Mouse (Mus musculus): ENCODE measurements around the gene Prdm11.

Prdm11 gene

GRCm38 (mm10) chr2:93011933-93012332 lies 34.0 kb downstream of the Prdm11 start:
- DNase-seq (ENCODE audit: low spot score): no peak

- DNase-seq (ENCODE audit: low spot score): no peak
These were observed 34.5 kb downstream of the Prdm11 start for GRCm38 (mm10) chr2:93011465-93011864.

DNA sequence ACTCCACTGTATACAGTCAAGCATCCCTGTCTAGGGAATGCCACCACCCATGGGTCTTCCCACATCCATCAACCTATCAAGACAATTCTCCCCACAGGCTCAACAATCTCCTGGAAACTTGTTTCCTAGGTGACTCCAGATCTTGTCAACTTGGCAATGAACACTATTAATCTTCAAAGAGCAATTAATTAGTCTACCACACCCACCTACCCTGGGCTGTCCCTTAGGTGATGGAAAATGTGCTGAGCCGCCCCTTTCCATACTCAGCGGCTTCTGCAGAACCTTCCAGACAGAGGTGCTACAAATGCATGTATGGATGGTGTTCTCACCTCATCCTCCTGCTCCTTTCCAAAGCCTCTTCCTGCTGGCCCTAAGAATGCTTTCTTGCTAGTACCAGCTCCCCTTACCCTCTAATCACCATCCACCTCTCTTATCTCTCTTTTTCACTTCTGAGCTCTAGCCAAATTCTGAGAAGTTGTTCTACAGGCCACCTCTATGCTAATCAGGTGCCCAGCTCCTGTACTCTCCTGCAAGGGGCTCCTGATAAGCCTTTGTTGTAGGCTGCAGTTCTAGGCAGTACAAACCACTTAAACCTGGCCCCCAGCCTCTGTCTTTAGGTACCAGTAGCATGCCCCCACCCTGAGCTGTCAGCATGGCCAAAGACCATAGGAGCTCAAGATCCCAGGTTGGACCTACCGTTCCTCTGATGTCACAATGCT lies 37.8 kb downstream of the Prdm11 start:
- DNase-seq (ENCODE audit: low spot score): no peak

DNA sequence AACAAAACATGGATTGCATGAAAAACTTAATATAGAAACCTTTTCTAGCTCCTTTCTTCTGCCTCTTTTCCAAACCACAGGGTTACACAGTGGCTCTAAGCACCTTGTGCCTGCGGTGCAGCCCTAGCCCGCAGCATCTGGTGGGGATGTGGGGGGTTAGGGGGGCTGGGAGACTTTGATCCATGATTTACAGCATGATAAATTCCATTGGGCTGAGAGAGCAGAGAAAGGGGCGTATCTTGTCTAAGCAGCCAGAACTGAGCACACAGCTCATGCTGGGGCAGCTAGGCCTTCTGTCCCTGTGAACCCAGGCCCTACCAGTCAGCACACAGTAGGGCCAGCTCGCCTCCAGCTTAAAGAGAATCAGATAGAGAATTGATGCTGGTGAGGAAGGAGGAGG lies 40.9 kb downstream of the Prdm11 start:
- no peak for DNase-seq (ENCODE audit: low spot score)

GRCm38 (mm10) chr2:92991976-92992375 lies 54.0 kb downstream of the Prdm11 start:
- DNase-seq (ENCODE audit: low spot score): no peak

- DNase-seq (ENCODE audit: low spot score): no peak
These were observed 56.4 kb downstream of the Prdm11 start for GRCm38 (mm10) chr2:92989593-92989992.

- DNase-seq (ENCODE audit: low spot score): peak; percentile 53
These were observed 57.9 kb downstream of the Prdm11 start for GRCm38 (mm10) chr2:92987901-92988631.

GRCm38 (mm10) chr2:92987108-92987618 lies 58.8 kb downstream of the Prdm11 start:
- no peak for DNase-seq (ENCODE audit: low spot score)

GRCm38 (mm10) chr2:92985600-92985999 lies 60.4 kb downstream of the Prdm11 start:
- DNase-seq (ENCODE audit: low spot score): no peak

DNA sequence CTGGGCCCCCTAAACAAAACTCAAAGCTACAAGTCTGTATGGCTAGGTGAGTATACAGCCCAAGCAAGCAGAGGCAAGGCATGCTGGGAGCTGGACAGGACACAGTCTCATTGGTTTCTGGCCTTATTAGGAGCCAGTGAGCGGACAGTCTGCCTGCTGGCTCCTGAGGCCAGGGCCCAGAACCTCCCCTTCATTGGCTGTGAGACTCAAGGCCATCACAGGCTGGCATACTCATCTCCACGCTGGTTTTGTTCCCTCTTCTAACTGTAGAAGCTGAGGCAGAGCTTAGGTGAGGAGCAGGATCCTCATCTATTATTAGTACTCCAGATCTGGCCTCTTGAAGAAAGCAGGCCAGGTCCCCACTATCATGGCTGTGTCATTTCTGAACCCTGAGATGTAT lies 60.8 kb downstream of the Prdm11 start:
- no peak for DNase-seq (ENCODE audit: low spot score)

GRCm38 (mm10) chr2:92984321-92985108 lies 61.5 kb downstream of the Prdm11 start:
- DNase-seq (ENCODE audit: low spot score): no peak

- no peak for DNase-seq (ENCODE audit: low spot score)
These were observed 62.7 kb downstream of the Prdm11 start for GRCm38 (mm10) chr2:92983273-92983620.

- no peak for DNase-seq (ENCODE audit: low spot score)
These were observed 63.2 kb downstream of the Prdm11 start for GRCm38 (mm10) chr2:92982591-92983272.

GRCm38 (mm10) chr2:92980165-92980564 lies 65.8 kb downstream of the Prdm11 start:
- no peak for DNase-seq (ENCODE audit: low spot score)

- DNase-seq (ENCODE audit: low spot score): no peak
These were observed 70.8 kb downstream of the Prdm11 start for GRCm38 (mm10) chr2:92975031-92975790.

DNA sequence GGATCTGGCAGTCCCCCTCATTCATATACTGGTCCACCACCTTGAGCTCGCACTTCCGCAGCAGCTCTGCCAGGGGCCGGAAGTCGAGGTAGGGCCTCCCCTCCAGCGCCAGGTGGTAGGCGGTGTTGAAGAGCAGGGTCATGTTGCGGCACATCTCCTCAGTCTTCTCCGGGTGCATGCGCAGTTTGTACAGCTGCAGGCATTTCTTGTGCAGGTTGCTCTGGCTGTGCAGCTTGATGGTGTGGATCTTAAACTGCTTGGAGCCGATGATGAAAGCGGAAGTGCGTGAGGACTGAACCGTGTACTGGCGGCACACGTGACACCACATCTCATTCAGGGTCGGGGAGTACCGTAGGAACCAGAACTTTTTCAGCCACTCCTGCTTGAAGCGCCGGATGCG lies 72.3 kb downstream of the Prdm11 start:
- DNase-seq (ENCODE audit: low spot score): no peak

DNA sequence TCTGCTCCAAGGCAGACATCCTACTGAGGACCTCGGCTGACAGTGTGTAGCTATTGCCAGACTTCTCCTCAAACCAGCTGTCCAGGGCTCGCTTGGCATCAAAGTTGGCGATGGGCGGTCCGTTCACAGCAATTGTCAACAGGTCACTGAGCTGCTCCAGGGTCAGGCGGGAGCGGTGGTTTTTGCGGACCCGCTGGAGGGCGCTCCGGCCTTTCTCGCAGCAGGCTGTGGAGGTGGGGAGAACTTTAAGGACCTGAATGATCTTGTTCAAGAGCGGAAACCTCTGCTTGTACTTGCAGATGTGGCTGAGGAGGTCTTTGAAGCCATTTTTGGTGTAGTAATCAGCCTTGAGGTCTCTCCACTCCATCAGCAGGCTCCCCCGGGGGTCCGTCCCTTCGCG lies 73.9 kb downstream of the Prdm11 start:
- DNase-seq (ENCODE audit: low spot score): no peak

- no peak for DNase-seq (ENCODE audit: low spot score)
These were observed 74.4 kb downstream of the Prdm11 start for GRCm38 (mm10) chr2:92971536-92971935.

GRCm38 (mm10) chr2:92971069-92971468 lies 74.9 kb downstream of the Prdm11 start:
- no peak for DNase-seq (ENCODE audit: low spot score)

GRCm38 (mm10) chr2:92967839-92968166 lies 78.2 kb downstream of the Prdm11 start:
- no peak for DNase-seq (ENCODE audit: low spot score)

DNA sequence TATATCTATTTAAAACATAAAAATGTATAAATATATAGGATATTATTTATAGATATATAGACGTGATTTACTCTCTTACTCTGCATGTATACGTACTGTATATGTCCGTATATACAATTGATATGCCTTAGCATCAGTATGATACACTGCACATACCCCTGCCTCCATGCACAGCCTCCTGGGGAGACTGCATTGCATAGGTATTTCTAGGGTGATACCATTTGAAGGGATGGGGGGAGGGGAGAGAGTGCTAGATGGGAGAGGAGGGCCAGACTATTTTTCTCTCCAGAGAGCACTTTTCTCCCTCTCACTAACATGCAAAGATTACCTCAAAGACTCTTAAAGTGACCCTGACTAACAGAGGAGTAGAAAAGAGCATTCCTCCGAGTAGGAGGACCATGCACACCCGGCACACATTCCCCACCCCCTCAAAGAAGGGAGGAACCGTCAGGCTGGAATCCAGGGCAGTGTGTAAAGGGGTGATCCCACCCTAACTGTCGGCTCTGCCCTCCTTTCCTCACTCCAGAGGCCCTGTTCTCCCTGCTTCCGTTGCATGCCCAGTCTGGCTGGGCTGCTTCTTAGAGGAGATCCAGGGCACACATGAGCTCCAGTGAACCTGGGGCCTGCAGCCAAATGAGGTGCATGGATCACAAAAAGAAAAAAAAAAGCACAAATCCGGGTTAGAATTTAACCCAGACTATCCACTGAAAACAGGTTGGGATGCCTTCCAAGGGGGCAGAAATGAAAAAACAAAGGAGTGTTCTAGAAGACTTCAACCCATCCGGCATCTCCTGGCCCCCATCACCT lies 78.7 kb downstream of the Prdm11 start:
- no peak for DNase-seq (ENCODE audit: low spot score)
